Mouse (Mus musculus): ENCODE data around the gene Heatr5a. TPM values are rescaled to one million over a fixed set of nuclear protein-coding genes. Genes with fewer than 3 reads are reported as not detected.

Heatr5a gene
- total RNA-seq, 2 experiments from 2014 or later, result 7.6 to 9.1 TPM

DNA sequence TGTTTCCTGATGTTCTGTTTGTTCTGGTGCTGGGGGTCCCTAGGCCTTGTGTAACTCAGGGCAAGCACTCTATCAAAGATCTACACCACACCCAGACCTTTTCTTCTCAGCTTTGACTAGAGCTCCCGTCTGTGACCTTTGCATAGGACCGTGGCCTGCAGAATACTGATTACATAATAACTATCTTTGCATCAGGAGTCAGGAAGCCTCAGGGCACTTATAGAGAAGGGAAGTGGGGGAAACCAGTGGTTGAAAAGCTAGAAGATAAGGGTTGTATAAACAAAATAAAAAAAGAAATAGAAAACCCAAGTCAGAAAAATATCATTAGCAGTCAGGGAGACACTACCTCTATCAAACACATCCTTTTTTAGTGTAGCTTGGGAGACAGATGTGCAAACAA lies 121.2 kb downstream of the Heatr5a start:
- DNase-seq (ENCODE audit: low spot score in 2 of 2), result no peak

DNA sequence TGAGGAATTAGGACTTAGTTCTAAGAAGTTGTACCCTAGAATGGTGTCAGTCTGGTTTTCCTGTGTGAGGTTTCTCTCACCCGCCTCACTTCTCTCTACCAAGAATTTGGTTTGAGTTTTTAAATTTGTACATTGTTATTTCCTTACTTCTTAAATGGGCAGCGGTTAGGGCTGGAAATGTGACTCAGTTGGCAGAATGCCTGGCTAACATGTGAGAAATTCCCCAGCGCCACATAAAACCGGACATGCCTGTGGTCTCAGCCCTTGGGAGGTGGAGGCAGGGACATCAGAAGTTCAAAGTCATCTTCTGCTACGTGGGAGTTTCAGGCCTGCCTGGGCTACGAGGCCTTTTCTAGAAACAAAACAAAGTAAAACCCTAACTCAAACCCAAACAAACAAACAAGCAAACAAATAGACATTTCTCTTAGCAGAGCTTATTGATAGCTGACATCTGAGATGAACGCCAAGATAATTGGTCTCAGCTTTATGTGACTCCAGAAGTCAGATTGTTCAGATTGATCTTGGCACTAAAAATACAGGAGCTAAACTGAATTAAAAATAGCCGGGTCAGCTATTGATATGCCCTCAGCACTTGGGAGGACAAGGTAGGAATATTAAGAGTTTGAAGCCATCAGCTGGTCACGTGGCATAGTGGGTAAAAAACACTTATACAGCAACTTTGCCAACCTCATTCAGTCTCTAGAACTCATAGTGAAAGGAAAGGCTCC lies 123.0 kb downstream of the Heatr5a start:
- no peak for DNase-seq (ENCODE audit: low spot score in 2 of 2)

DNA sequence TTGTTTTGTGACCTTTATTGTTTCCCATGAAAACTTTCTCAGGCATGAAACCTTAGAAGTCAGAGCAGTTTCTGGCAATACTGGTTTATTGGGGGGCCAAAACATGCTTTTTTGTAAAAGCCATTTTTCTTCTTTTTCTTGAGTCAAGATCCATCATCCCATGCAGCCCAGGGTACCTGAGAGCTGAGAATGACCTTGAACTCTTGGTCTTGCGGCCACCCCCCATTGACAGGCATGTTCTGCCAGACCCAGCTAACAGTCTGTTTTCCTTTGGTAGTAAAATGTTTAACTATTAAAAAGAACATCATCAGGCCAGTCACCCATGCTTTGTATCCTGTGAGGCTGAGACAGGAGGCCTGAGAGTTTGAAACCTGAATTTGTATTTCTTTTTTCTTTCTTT lies 125.9 kb downstream of the Heatr5a start:
- DNase-seq (ENCODE audit: low spot score in 2 of 2), result no peak

DNA sequence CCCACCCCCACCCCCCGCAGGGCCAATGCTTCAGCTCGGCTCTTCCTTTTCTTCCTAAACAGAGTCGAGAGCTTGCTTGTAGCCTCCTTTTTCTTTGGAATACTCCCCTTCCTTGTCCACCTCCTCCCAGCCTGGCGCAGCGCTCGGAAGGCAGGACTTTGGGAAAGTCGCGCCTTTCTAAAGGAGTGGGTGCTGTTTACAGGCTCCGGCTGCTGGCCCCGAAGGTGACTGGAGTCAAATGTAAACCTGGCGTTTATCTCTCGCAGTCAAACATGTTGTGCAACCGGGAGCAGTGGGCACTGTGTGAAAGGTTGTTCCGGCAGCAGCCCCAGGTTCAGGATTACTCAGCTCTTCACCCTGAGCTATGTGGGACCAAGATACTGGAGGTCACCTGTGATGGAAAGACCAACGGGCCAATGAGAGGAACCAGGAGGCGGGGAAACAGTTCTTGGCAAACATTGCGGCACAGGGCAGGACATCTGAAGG lies 126.3 kb downstream of the Heatr5a start:
- DNase-seq (ENCODE audit: low spot score in 2 of 2), result peak; percentile 84 to 92

GRCm38 (mm10) chr12:51843576-51844520 lies 127.3 kb downstream of the Heatr5a start:
- DNase-seq (ENCODE audit: low spot score in 2 of 2), result no peak

- no peak for DNase-seq (ENCODE audit: low spot score in 2 of 2)
Measured at GRCm38 (mm10) chr12:51842081-51842864, 128.8 kb downstream of the Heatr5a start.

DNA sequence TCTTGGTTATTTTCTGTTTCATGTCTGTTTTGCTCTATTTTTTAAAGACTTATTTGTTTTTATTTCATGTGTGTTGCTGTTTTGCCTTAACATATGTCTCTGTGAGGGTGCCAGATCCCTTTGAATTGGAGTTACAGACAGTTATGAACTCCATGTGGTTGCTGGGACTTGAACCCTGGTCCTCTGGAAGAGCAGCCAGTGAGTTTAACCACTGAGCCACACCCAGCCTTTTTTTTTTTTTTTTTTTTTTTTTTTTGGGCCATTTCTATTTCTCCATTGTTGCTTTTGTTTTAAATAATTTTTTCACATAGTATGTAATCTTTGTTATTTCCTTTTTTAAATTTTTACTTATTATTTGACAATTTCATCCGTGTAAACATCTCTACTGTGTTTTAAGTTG lies 131.3 kb downstream of the Heatr5a start:
- no peak for DNase-seq (ENCODE audit: low spot score in 2 of 2)

GRCm38 (mm10) chr12:51835219-51835618 lies 135.9 kb downstream of the Heatr5a start:
- DNase-seq (ENCODE audit: low spot score in 2 of 2), result no peak

DNA sequence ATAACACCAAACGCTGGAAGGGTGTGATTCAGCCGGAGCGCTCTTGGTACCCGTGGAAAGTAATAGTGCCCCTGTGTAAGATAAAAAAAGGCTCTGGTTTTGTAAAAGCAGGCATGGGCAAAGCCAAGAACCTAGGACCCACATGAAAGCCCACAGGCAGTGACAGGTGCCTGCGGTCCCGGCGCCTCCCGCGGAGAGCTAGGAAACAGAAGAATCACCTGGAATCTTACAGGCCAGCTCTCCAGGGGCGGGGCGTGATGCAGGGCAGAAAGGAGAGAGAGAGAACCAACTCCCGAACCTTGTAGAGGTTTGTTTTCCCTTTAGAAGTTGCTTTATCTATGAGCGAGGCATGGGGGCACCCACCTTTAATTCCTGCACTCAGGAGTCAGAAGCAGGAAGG lies 139.2 kb downstream of the Heatr5a start:
- DNase-seq (ENCODE audit: low spot score in 2 of 2), result no peak

- DNase-seq (ENCODE audit: low spot score in 2 of 2), result no peak
Measured at GRCm38 (mm10) chr12:51831296-51831695, 139.8 kb downstream of the Heatr5a start.

DNA sequence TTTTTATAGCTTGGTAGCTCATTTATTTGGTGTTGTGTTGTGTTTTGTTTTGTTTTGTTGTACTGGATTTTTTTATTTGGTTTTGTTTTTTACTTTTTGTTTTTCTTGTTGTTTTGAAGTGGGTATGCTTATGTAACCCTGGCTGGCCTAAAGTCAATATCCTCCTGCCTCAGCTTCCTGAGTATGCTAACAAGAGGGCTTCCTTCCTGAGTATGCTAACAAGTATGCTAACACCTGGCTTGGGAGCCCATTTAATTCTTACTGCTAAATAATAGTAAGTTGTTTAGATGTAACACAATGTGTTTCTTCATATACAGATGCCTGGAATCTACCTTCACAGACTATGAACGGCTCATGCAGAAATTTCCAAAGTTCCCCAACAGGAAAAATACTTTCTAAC lies 140.4 kb downstream of the Heatr5a start:
- DNase-seq (ENCODE audit: low spot score in 2 of 2), result no peak

- DNase-seq (ENCODE audit: low spot score in 2 of 2), result no peak
Measured at GRCm38 (mm10) chr12:51830077-51830402, 141.1 kb downstream of the Heatr5a start.

GRCm38 (mm10) chr12:51829290-51830076 lies 141.6 kb downstream of the Heatr5a start, which contains the start of gene Hectd1:
Hectd1 (minus strand) TSS chr12:51829536.
- peak; percentile 86 to 88 for DNase-seq (ENCODE audit: low spot score in 2 of 2)

DNA sequence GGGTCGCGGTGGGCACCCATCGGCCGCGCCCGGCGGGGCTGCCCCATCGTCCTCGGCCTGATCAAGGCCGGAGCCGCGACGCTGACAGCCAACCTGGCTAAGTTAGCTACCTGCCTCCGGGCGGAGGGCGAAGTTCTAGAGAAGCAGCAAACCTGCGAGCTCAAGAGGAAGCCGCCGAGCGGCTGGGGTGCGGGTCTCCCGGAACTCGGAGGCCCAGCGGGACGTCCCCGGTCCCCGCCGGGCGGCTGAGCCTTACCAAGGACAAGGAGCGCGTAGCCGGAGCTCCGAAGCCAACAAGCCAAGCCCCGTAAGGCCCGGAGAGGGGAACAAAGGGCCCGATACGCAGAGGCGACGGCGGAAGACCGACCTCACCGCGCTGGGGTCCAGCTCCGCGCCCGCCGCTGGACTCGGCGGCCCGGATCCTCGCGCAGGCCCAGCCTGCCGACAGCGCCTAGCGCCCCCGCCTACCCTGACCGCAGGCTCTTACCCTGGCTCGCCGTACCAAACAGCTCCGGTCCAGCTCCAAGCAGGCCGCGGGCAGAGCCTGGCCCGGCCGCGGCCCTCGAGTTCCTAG lies 142.3 kb downstream of the Heatr5a start:
- peak in 1 of 2 experiments; percentile 17 for DNase-seq (ENCODE audit: low spot score in 2 of 2)

GRCm38 (mm10) chr12:51827958-51828650 lies 143.0 kb downstream of the Heatr5a start:
- no peak for DNase-seq (ENCODE audit: low spot score in 2 of 2)

Data from layer of hippocampus, postnatal 14 days (tissue).